Mouse (Mus musculus) layer of hippocampus, adult 18-20 months (tissue): ENCODE measurements at regions not wholly inside any gene's neighbourhood (a gene's known extent, or its start where the extent isn't known, plus 50 kb on each side); places are given as distances from the start of the nearest gene placed in this dataset.

Experiments used
- DNase-seq, 2 experiments: peaks; one replicate each; pipeline ENCODE4 v3.0.0; 2022; ENCODE audit warnings: low spot score in 2 of 2

DNA sequence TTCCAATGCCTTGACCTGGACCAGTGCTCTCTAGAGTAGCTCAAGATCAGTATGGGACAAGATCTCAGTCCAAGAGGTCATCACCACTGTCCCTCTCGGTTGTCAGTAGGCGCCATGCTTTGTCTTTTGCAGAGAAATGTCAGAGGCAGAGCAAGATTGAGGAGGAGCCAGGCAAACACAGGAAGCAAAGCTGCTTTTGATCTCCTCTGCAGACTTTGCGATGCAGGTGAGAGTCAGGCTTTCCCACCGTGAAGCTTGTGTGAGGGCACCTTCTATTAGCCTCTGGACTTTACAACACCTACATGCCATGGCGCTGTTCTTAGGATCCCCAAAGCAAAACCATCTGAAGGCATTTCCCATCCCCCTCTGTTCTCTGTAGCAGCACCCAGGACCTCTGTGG is 68.0 kb upstream of the Ppm1b start:
- no peak for DNase-seq

DNA sequence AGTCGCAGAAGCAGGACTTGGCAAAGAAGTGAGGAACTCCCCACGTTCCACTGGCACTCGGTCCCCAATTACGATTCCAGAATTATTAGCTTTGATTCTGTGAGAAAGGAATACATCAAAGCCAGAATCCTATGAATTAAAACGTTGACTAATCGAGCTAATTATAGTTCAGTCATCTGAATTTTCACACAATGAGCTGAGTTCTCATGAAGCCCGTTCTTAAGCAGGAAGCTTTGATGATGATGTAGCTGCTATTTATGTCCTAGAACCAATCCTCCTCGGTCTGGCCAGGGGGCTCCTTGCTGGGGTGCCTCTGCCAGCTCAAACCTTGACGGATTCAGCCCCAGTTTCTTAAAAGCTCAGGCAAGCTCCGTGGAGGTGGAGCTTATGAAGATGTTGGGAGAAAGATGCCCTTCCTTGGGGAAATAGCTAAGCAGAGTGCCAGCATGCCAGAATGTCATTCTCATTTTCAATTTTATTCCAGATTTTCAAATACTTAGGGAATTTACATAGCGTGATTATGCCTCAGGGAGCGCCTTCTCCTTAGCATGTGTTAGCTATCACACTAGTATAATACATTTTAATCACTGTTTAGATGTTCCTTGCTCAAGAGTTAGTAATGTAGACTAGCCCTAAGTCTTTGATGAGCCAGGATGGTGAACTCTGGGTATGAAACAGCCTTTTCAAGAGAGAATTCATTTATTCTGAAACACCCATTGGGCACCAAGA is 65.5 kb upstream of the Ppm1b start:
- peak in 1 of 2 experiments; percentile 24 for DNase-seq

DNA sequence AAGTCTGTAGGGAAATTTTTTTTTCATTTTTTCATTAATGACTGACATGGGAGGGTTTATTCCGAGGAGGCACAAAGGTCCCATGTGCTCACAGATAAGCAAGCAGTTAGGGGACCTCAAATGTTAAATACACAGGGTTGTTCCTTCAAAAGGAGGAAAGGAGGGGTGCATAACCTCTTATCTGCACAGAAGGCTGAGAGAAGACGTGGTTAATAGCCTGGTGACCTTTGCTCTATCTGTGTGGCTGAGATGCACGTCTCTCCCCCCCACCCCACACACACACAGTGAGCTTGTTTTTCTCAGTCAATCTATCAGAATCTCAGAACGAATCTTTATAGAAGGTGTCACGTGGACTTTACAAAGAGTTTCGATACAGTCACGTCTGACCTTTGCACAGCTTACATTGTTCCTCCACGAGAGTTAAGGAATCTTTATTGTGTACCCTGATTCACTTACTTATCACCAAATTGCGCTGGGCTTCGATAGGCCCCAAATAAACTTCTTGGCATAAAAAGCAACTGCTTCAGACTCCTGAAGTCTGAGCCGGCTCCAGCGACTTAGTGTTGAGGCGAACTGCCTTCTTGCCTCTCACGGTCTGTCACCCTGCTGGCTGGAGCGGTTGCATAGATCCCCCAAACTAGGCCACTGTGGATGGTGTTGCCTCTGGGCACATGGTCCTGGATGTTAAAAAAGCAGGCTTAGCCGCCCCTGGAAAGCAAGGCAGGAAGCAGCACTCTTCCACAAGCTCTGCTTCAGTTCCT is 63.1 kb upstream of the Ppm1b start:
- no peak for DNase-seq

DNA sequence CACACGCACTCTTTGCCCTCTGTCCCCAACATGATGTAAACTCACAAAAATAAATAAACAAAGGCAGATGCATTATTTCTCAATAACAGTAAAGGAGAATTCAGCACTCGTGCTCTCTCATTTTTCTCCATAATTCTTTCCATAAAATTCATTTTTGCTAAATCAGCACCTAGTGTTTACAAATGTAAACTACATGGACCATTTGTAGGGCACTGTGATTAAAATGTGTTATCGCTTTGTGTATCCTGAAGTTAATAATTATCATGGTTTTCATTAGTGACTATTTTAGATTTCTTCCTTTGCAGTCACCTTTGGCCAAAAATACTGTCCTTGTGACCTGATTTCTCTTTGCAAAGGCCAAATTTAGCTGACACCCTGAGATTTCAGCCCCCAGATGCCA is 61.0 kb upstream of the Ppm1b start:
- no peak for DNase-seq

DNA sequence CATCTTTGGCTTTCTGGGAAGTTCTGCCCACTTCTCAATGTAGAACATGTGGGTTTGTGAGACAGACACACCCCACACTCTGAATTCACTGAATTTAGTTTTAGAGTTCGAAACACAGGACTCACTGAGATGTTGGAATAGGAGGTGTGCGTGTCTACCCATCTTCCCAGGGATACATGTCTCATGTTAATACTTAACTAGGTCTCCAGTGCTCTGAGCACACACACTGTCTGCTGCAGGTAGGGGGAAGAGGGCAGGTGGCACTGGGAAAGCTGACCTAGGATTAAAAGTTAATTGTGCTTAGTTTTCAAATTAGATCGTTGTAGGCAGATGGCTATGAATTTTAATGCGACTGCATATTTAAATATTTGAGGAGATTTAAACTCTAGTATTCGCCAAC is 60.0 kb upstream of the Ppm1b start:
- no peak for DNase-seq

DNA sequence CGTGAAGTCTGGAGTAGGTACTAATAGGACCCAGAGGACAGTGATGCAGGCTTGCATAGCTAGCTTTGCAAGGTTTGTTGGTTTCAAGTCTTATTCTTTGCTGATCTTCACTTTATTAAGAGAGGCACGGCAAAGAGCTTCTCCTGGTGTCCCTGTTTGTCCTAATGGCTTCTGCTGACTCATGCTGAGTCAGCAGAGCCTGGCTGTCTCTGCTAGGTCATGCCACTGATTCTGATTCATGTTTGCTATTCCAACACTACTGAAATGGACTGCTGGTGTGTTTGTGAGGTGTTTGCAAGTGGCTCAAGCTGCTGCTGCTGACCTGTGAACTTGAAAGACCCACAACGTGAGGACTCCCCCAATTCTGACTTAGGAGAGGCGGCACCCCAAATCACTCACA is 58.1 kb upstream of the Ppm1b start:
- DNase-seq = no peak

DNA sequence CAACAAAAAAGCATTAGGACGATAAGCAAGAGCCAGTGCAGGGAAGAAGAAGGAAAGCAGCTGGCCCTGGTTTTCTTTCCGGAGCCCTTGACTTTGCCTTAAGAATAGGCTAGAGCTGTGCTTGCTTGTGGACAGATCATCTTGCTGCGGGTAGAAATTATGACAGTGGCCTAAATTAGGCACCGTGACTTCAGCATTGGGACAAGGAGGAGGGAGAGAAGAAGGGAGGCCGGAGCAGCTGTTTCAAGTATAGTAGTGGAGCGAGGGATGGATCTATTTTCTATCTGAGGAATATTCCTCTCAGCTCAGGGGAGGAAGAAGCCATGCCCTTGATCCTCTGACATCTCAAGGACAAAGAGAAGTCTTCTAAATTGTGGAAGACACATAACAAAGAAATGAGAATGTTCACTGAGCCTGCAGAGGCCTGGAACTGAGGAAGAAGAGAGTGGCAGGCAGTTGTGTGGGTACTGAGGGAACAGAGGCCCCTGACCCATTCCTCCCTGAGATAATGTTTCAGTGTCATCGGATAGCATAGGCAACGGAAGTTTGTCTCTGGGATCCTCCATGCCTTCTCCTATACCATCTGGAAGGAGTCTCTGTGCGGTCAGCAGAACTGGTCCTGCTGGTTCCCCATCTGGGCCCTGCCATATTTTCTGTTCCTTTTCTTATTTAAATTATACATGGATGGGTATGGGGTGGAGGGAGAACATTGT is 52.8 kb upstream of the Ppm1b start:
- DNase-seq = no peak
